Mouse (Mus musculus) testis, postnatal 14 days (tissue): Measurements from ENCODE around the gene 4930522L14Rik.
"Not testable (repeated sequence)": the region's sequence is repeated elsewhere in the genome, so short reads cannot be mapped to it uniquely, and the experiment has no call there.

Source experiments
- DNase-seq: peaks from one replicate; pipeline ENCODE4 v3.0.0; 2021; ENCODE audit warnings: low spot score

The 4930522L14Rik gene

GRCm38 (mm10) chr5:109751391-109752071 is at the start of gene 4930522L14Rik:
4930522L14Rik (minus strand) TSS chr5:109751886.
- peak; percentile 49 for DNase-seq

- DNase-seq = not testable (repeated sequence)
Measured at GRCm38 (mm10) chr5:109801466-109801865, 49.8 kb upstream of the 4930522L14Rik start.

GRCm38 (mm10) chr5:109799948-109800347 is 48.3 kb upstream of the 4930522L14Rik start:
- not testable (repeated sequence) for DNase-seq

GRCm38 (mm10) chr5:109797017-109797416 is 45.3 kb upstream of the 4930522L14Rik start:
- DNase-seq = not testable (repeated sequence)

- peak; percentile 23 for DNase-seq
Measured at GRCm38 (mm10) chr5:109795967-109796652, 44.4 kb upstream of the 4930522L14Rik start.

- DNase-seq = not testable (repeated sequence)
Measured at GRCm38 (mm10) chr5:109752073-109752780, 541 bp upstream of the 4930522L14Rik start.

- not testable (repeated sequence) for DNase-seq
Measured at GRCm38 (mm10) chr5:109745081-109745480, 6.6 kb downstream of the 4930522L14Rik start.

GRCm38 (mm10) chr5:109717341-109717740 is 34.3 kb downstream of the 4930522L14Rik start:
- not testable (repeated sequence) for DNase-seq

GRCm38 (mm10) chr5:109691205-109691965 is 60.3 kb downstream of the 4930522L14Rik start:
- DNase-seq = not testable (repeated sequence)

GRCm38 (mm10) chr5:109690537-109691201 is 61.0 kb downstream of the 4930522L14Rik start, which contains the start of gene 5430403G16Rik:
5430403G16Rik (minus strand) TSS chr5:109691041.
- peak; percentile 74 for DNase-seq
